Mouse (Mus musculus) hindbrain, embryonic 14.5 days (tissue): Measurements from ENCODE around the gene Neurl4. TPM values are rescaled to one million over a fixed set of nuclear protein-coding genes. Genes with fewer than 3 reads are reported as not detected.
"Not testable (repeated sequence)": the region's sequence is repeated elsewhere in the genome, so short reads cannot be mapped to it uniquely, and the experiment has no call there.

Source experiments
- ATAC-seq: fragments of 200-750 bp; cut with Nextera tagmentation; 2 replicates; pipeline ENCODE4 v1.8.0; 2017; ENCODE audit warnings: moderate number of reproducible peaks, mild to moderate bottlenecking, moderate TSS enrichment, moderate library complexity; ENCODE audit not compliant: low FRiP score
- DNase-seq: peaks from one replicate; pipeline ENCODE4 v3.0.0-alpha.2; 2015; ENCODE audit warnings: low spot score
- H3K27ac ChIP-seq: fragments of 300-500 bp; sonication (generic); 2 replicates; pipeline ENCODE4 v1.5.1; 2014; ENCODE audit warnings: mild to moderate bottlenecking, moderate library complexity
- H3K27me3 ChIP-seq: fragments of 300-500 bp; sonication (generic); 2 replicates; pipeline ENCODE4 v1.6.1; 2014; ENCODE audit warnings: mild to moderate bottlenecking, low read length, mixed read lengths; ENCODE audit not compliant: control insufficient read depth, insufficient read depth
- H3K36me3 ChIP-seq: fragments of 300-500 bp; sonication (generic); replicated peaks from 2 replicates; pipeline ENCODE4 v1.6.1; 2014; ENCODE audit not compliant: control insufficient read depth, insufficient read depth
- H3K4me1 ChIP-seq: fragments of 300-500 bp; sonication (generic); replicated peaks from 2 replicates; pipeline ENCODE4 v1.6.1; 2014; ENCODE audit warnings: antibody characterized with exemption, low read length, mixed read lengths; ENCODE audit not compliant: control insufficient read depth, insufficient read depth
- H3K4me2 ChIP-seq: fragments of 300-500 bp; sonication (generic); replicated peaks from 2 replicates; pipeline ENCODE4 v1.6.1; 2014; ENCODE audit warnings: mild to moderate bottlenecking, moderate library complexity
- H3K4me3 ChIP-seq: fragments of 300-500 bp; sonication (generic); replicated peaks from 2 replicates; pipeline ENCODE4 v1.5.1; 2014; ENCODE audit warnings: mild to moderate bottlenecking, low read length
- H3K9ac ChIP-seq: fragments of 300-500 bp; sonication (generic); 2 replicates; pipeline ENCODE4 v1.6.1; 2014
- H3K9me3 ChIP-seq: fragments of 300-500 bp; sonication (generic); 2 replicates; pipeline ENCODE4 v1.6.1; 2016; ENCODE audit warnings: low read length; ENCODE audit not compliant: control insufficient read depth
- WGBS: fragments of 180-500 bp; shearing (Covaris S2); extraction: QIAGEN DNeasy Blood & Tissue Kit; methylation state at CpG from one replicate; pipeline ENCODE4 v1.1.7; 2014; 5-methylcytosine and 5-hydroxymethylcytosine counted together
- polyA plus RNA-seq: library from polyadenylated mRNA; unstranded; fragments of >200 nt; fragmentation: Nextera tagmentation; extraction: Ambion mirVana; gene quantifications from 2 replicates; pipeline ENCODE4 v1.2.1, GENCODE M21; 2014

The Neurl4 gene
- polyA plus RNA-seq, 1 experiment from 2014 or later, result 28.1 TPM

GRCm38 (mm10) chr11:69921114-69922011 lies 20.5 kb downstream of the Neurl4 start, which contains the start of gene Eif5a:
Gene Eif5a, minus strand, starts transcription at chr11:69921958.
- peaks cover 22% of the 10 kb centered on the region for H3K4me1 ChIP-seq
- no peaks in the 10 kb centered on the region for H3K9me3 ChIP-seq
- ATAC-seq (peak; percentile 96), DNase-seq (peak; percentile 100)
- H3K36me3 ChIP-seq, result peaks cover 30% of the 10 kb centered on the region
- H3K4me2 ChIP-seq, result peak within 1 kb of the TSS; percentile 97
- WGBS, result under 1% methylated on average over 69 of the region's 78 CpGs
- H3K27ac ChIP-seq, result peak within 1 kb of the TSS; percentile 94
- H3K4me3 ChIP-seq, result peak within 1 kb of the TSS; percentile 93
- peak within 1 kb of the TSS; percentile 92 for H3K9ac ChIP-seq
- H3K27me3 ChIP-seq, result no peaks in the 10 kb centered on the region

GRCm38 (mm10) chr11:69922012-69922756 lies 21.3 kb downstream of the Neurl4 start:
- no peaks in the 10 kb centered on the region for H3K27me3 ChIP-seq
- H3K27ac ChIP-seq, result peak overlapping the region; percentile 92
- H3K4me3 ChIP-seq, result peak overlapping the region; percentile 93
- H3K9me3 ChIP-seq, result no peaks in the 10 kb centered on the region
- peak overlapping the region; percentile 62 for H3K9ac ChIP-seq
- H3K36me3 ChIP-seq, result peaks cover 22% of the 10 kb centered on the region
- WGBS, result 4% methylated on average over 12 of the region's 12 CpGs
- DNase-seq, result no peak
- peaks cover 22% of the 10 kb centered on the region for H3K4me1 ChIP-seq
- ATAC-seq, result no peak
- H3K4me2 ChIP-seq, result peak overlapping the region; percentile 68

GRCm38 (mm10) chr11:69922796-69923195 lies 21.9 kb downstream of the Neurl4 start:
- no peak for DNase-seq
- Histone ChIP-seq H3K27ac (no peak overlapping the region), H3K36me3 (peaks cover 16% of the 10 kb centered on the region), H3K4me3 (no peak overlapping the region), H3K9me3 (no peaks in the 10 kb centered on the region), H3K27me3 (no peaks in the 10 kb centered on the region), H3K4me2 (peak overlapping the region; percentile 68; the same call in 1 of the 2 replicates), H3K9ac (peak overlapping the region; percentile 62; the same call in 1 of the 2 replicates), H3K4me1 (peaks cover 22% of the 10 kb centered on the region)
- WGBS, result 68% methylated on average over 3 of the region's 3 CpGs
- ATAC-seq, result no peak

GRCm38 (mm10) chr11:69927501-69927900 lies 26.6 kb downstream of the Neurl4 start:
- no peak for ATAC-seq
- no peak for DNase-seq
- Histone ChIP-seq H3K27me3 (no peaks in the 10 kb centered on the region), H3K9me3 (no peaks in the 10 kb centered on the region), H3K4me1 (peaks cover 3% of the 10 kb centered on the region; the same call in 1 of the 2 replicates), H3K9ac (no peak overlapping the region), H3K36me3 (no peaks in the 10 kb centered on the region), H3K4me2 (no peak overlapping the region), H3K4me3 (no peak overlapping the region), H3K27ac (no peak overlapping the region)
- 96% methylated on average over 2 of the region's 2 CpGs for WGBS

- no peaks in the 10 kb centered on the region for H3K9me3 ChIP-seq
Measured at GRCm38 (mm10) chr11:69929712-69930111, 28.8 kb downstream of the Neurl4 start.

GRCm38 (mm10) chr11:69930176-69930575 lies 29.3 kb downstream of the Neurl4 start:
- WGBS, result 89% methylated on average over 8 of the region's 8 CpGs

More at GRCm38 (mm10) chr11:69929712-69930111, 28.8 kb downstream of the Neurl4 start:
- DNase-seq (no peak), ATAC-seq (no peak)
- 83% methylated on average over 4 of the region's 4 CpGs for WGBS
- Histone ChIP-seq H3K4me3 (no peak overlapping the region), H3K4me1 (no peaks in the 10 kb centered on the region), H3K9ac (no peak overlapping the region), H3K4me2 (no peak overlapping the region), H3K36me3 (no peaks in the 10 kb centered on the region), H3K27ac (no peak overlapping the region), H3K27me3 (peaks cover 4% of the 10 kb centered on the region; the same call in 1 of the 2 replicates)

DNA sequence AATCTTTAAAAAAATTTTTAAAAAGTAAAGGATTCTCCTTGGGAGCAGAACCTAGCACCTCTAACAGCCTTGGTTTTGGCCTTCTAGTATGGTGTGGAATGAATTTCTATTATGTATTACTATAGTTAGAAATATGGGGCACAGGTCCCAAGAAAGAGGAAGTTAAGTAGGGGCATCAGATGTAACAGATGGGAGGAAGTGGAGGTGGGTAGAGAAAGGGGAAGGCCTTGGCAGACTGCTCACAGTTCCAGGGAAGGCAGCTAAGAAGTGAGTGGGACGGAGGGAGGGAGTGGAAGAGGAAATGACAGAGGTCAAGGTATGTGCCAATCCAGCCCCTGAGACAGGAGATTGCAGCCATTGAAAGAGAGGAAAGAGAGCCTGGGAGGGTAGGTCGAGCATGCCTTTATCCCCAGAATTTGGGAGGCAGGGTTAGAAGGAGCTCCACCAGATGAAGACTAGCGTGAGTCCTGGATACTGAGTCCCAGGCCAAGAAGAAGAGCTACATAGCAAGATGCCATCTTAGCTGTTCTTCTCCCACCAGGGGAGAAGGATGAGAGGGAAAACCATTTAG lies 30.2 kb downstream of the Neurl4 start:
- no peaks in the 10 kb centered on the region for H3K9me3 ChIP-seq
- ATAC-seq, result no peak
- H3K9ac ChIP-seq, result no peak overlapping the region
- no peak for DNase-seq
- H3K4me2 ChIP-seq, result no peak overlapping the region
- no peak overlapping the region for H3K27ac ChIP-seq
- WGBS, result 68% methylated on average over 3 of the region's 3 CpGs
- H3K36me3 ChIP-seq, result no peaks in the 10 kb centered on the region
- no peaks in the 10 kb centered on the region; the same call in 1 of the 2 replicates for H3K4me1 ChIP-seq
- H3K4me3 ChIP-seq, result no peak overlapping the region
- peaks cover 10% of the 10 kb centered on the region; the same call in 1 of the 2 replicates for H3K27me3 ChIP-seq

More at GRCm38 (mm10) chr11:69930176-69930575, 29.3 kb downstream of the Neurl4 start:
- DNase-seq, ATAC-seq, H3K4me3 ChIP-seq, H3K27ac ChIP-seq, H3K9me3 ChIP-seq, H3K27me3 ChIP-seq, H3K9ac ChIP-seq, H3K4me1 ChIP-seq, H3K36me3 ChIP-seq, H3K4me2 ChIP-seq: not testable (repeated sequence)

- no peak overlapping the region for H3K4me2 ChIP-seq
- H3K9ac ChIP-seq, result no peak overlapping the region
- no peaks in the 10 kb centered on the region; the same call in 1 of the 2 replicates for H3K4me1 ChIP-seq
- peaks cover 14% of the 10 kb centered on the region; the same call in 1 of the 2 replicates for H3K27me3 ChIP-seq
- no peak for ATAC-seq
- no peak overlapping the region for H3K4me3 ChIP-seq
- no peak overlapping the region for H3K27ac ChIP-seq
- no peaks in the 10 kb centered on the region for H3K36me3 ChIP-seq
- H3K9me3 ChIP-seq, result no peaks in the 10 kb centered on the region
- DNase-seq, result no peak
- WGBS, result 77% methylated on average over 8 of the region's 8 CpGs
Measured at GRCm38 (mm10) chr11:69931769-69932168, 30.9 kb downstream of the Neurl4 start.
